Mouse (Mus musculus) thymus, adult 2 months (tissue): ENCODE data around the gene Ncapd2. TPM values are rescaled to one million over a fixed set of nuclear protein-coding genes. Genes with fewer than 3 reads are reported as not detected.

ENCODE experiments used
- DNase-seq: peaks from one replicate; pipeline ENCODE4 v3.0.0; 2021
- H3K27ac ChIP-seq: fragments of 200-500 bp; 2 replicates; pipeline ENCODE4 v1.5.1; 2012; ENCODE audit warnings: low read length, control low read depth; ENCODE audit not compliant: control insufficient read depth, insufficient read depth
- H3K27me3 ChIP-seq: fragments of 200-500 bp; 2 replicates; pipeline ENCODE4 v1.6.1; 2012; ENCODE audit warnings: mild to moderate bottlenecking, low read length, moderate library complexity, mixed read lengths; ENCODE audit not compliant: control insufficient read depth, insufficient read depth
- H3K36me3 ChIP-seq: fragments of 200-500 bp; 2 replicates; pipeline ENCODE4 v1.6.1; 2012; ENCODE audit warnings: mild to moderate bottlenecking, low read length, moderate library complexity; ENCODE audit not compliant: control insufficient read depth, insufficient read depth
- H3K4me1 ChIP-seq: fragments of 200-500 bp; replicated peaks from 2 replicates; pipeline ENCODE4 v1.6.1; 2012; ENCODE audit warnings: low read length; ENCODE audit not compliant: control insufficient read depth, insufficient read depth
- H3K4me3 ChIP-seq: fragments of 200-500 bp; 2 replicates; pipeline ENCODE4 v1.5.1; 2012; ENCODE audit warnings: mild to moderate bottlenecking, low read length, control low read depth, moderate library complexity; ENCODE audit not compliant: control insufficient read depth, insufficient read depth
- CTCF ChIP-seq: fragments of 200-500 bp; IDR thresholded peaks from 2 replicates; pipeline ENCODE4 v1.5.1; 2012; ENCODE audit warnings: mild to moderate bottlenecking, control low read depth, low read length, moderate library complexity, borderline replicate concordance; ENCODE audit not compliant: control insufficient read depth, poor library complexity, insufficient read depth; ENCODE audit errors: extremely low read depth
- POLR2A ChIP-seq: fragments of 200-500 bp; IDR thresholded peaks from 2 replicates; pipeline ENCODE4 v1.6.1; 2012; ENCODE audit warnings: mild to moderate bottlenecking, low read length, control low read depth, moderate library complexity; ENCODE audit not compliant: control insufficient read depth, poor library complexity, insufficient read depth; ENCODE audit errors: extremely low read depth
- WGBS: fragments of 180-500 bp; shearing (Covaris S2); methylation state at CpG from one replicate; pipeline ENCODE4 v1.1.7; 2018; 5-methylcytosine and 5-hydroxymethylcytosine counted together
- polyA plus RNA-seq: library from polyadenylated mRNA; depleted of rRNA; stranded (reverse); fragments of >200 nt; gene quantifications from 2 replicates; pipeline ENCODE4 v1.2.3, GENCODE M21; 2012; rRNA removed

Ncapd2 gene
- 430 and 598 TPM in 2 replicates for polyA plus RNA-seq

GRCm38 (mm10) chr6:125191332-125192015 lies at the start of gene Ncapd2, which contains the start of gene Mrpl51:
Ncapd2 (minus strand) TSS chr6:125191701.
Mrpl51 (plus strand) TSS chr6:125191801.
- WGBS: under 1% methylated on average over 54 of the region's 54 CpGs
- H3K36me3 ChIP-seq: peaks cover 17% of the 10 kb centered on the region
- peak; percentile 57; the same call in 1 of the 2 replicates for TF ChIP-seq CTCF
- TF ChIP-seq POLR2A: 0 out of 2 replicates have a peak, but pooled peaks have one; percentile 19

GRCm38 (mm10) chr6:125240617-125241016 lies 49.1 kb upstream of the Ncapd2 start:
- peak overlapping the region; percentile 61 for H3K27ac ChIP-seq
- DNase-seq: peak; percentile 23
- H3K4me1 ChIP-seq: peaks cover 69% of the 10 kb centered on the region
- no peak overlapping the region for H3K4me3 ChIP-seq
- TF ChIP-seq POLR2A (no peak), CTCF (no peak)
- 44% methylated on average over 5 of the region's 5 CpGs for WGBS
- no peaks in the 10 kb centered on the region for H3K27me3 ChIP-seq
- no peaks in the 10 kb centered on the region for H3K36me3 ChIP-seq

More at GRCm38 (mm10) chr6:125191332-125192015, at the start of gene Ncapd2, which contains the start of gene Mrpl51:
- peaks cover 2% of the 10 kb centered on the region for H3K4me1 ChIP-seq
- peak within 1 kb of the TSS; percentile 86 for H3K4me3 ChIP-seq
- H3K27me3 ChIP-seq: no peaks in the 10 kb centered on the region
- H3K27ac ChIP-seq: peak within 1 kb of the TSS; percentile 86
- DNase-seq: peak; percentile 96

- no peak for TF ChIP-seq POLR2A
- no peak for TF ChIP-seq CTCF
- DNase-seq: no peak
- Histone ChIP-seq H3K27me3 (no peaks in the 10 kb centered on the region), H3K36me3 (no peaks in the 10 kb centered on the region; the same call in 1 of the 2 replicates), H3K27ac (peak overlapping the region; percentile 94; the same call in 1 of the 2 replicates), H3K4me3 (no peak overlapping the region), H3K4me1 (peaks cover 62% of the 10 kb centered on the region)
- 74% methylated on average over 5 of the region's 5 CpGs for WGBS
Observed at GRCm38 (mm10) chr6:125239547-125239946, 48.0 kb upstream of the Ncapd2 start.

- DNase-seq: peak; percentile 80
- Histone ChIP-seq H3K27me3 (no peaks in the 10 kb centered on the region), H3K4me3 (no peak overlapping the region; the same call in 1 of the 2 replicates), H3K4me1 (peaks cover 65% of the 10 kb centered on the region), H3K27ac (peak overlapping the region; percentile 99), H3K36me3 (peaks cover 11% of the 10 kb centered on the region)
- TF ChIP-seq POLR2A (no peak), CTCF (no peak)
- 5% methylated on average over 6 of the region's 6 CpGs for WGBS
Observed at GRCm38 (mm10) chr6:125238396-125238795, 46.9 kb upstream of the Ncapd2 start.

- peak; percentile 61 for DNase-seq
- TF ChIP-seq CTCF: no peak
- no peak for TF ChIP-seq POLR2A
- Histone ChIP-seq H3K36me3 (peaks cover 21% of the 10 kb centered on the region), H3K27me3 (no peaks in the 10 kb centered on the region), H3K4me1 (peaks cover 66% of the 10 kb centered on the region), H3K27ac (peak overlapping the region; percentile 99), H3K4me3 (peak overlapping the region; percentile 95)
- 10% methylated on average over 4 of the region's 4 CpGs for WGBS
Observed at GRCm38 (mm10) chr6:125237421-125237820, 45.9 kb upstream of the Ncapd2 start.

GRCm38 (mm10) chr6:125236782-125237181 lies 45.3 kb upstream of the Ncapd2 start, which contains the start of gene Cd27:
Cd27 (minus strand) TSS chr6:125237010.
- TF ChIP-seq CTCF (no peak), POLR2A (peak; percentile 93)
- Histone ChIP-seq H3K4me3 (peak within 1 kb of the TSS; percentile 95), H3K36me3 (peaks cover 23% of the 10 kb centered on the region), H3K27ac (peak within 1 kb of the TSS; percentile 99), H3K27me3 (no peaks in the 10 kb centered on the region), H3K4me1 (peaks cover 60% of the 10 kb centered on the region)
- peak; percentile 84 for DNase-seq
- 5% methylated on average over 6 of the region's 6 CpGs for WGBS

- peaks cover 23% of the 10 kb centered on the region for H3K36me3 ChIP-seq
- peak; percentile 48 for DNase-seq
- peaks cover 55% of the 10 kb centered on the region for H3K4me1 ChIP-seq
- H3K27me3 ChIP-seq: no peaks in the 10 kb centered on the region
- peak overlapping the region; percentile 99 for H3K27ac ChIP-seq
- TF ChIP-seq CTCF (no peak), POLR2A (no peak)
- peak overlapping the region; percentile 95 for H3K4me3 ChIP-seq
- WGBS: 5% methylated on average over 6 of the region's 6 CpGs
Observed at GRCm38 (mm10) chr6:125236341-125236740, 44.8 kb upstream of the Ncapd2 start.
